Mouse (Mus musculus) adrenal gland, adult 8-10 months (tissue): ENCODE results near the gene Slf1. TPM values are rescaled to one million over a fixed set of nuclear protein-coding genes. Genes with fewer than 3 reads are reported as not detected.
"Not testable (repeated sequence)": the region's sequence is repeated elsewhere in the genome, so short reads cannot be mapped to it uniquely, and the experiment has no call there.

Experiments
- DNase-seq: peaks from one replicate; pipeline ENCODE4 v3.0.0; 2022
- total RNA-seq, 4 experiments: library from RNA; stranded (reverse); gene quantifications; 2 replicates each; pipeline ENCODE4 v1.2.4; 2022

The Slf1 gene
- 10 to 100 TPM; 10.3 to 12.1 (median 10.8) TPM for total RNA-seq

- peak; percentile 88 for DNase-seq
These were observed at the start of gene Slf1, which contains the start of gene 2210408I21Rik for GRCm38 (mm10) chr13:77134931-77135620. Gene Slf1 (minus strand): TSS chr13:77135473. Gene 2210408I21Rik (plus strand): TSS chr13:77135540.

GRCm38 (mm10) chr13:77177931-77178330 is 42.7 kb upstream of the Slf1 start:
- DNase-seq: peak; percentile 14

GRCm38 (mm10) chr13:77140890-77141289 is 5.6 kb upstream of the Slf1 start:
- DNase-seq: no peak

GRCm38 (mm10) chr13:77135621-77135981 is 328 bp upstream of the Slf1 start:
- no peak for DNase-seq

GRCm38 (mm10) chr13:77131132-77131531 is 4.1 kb downstream of the Slf1 start:
- no peak for DNase-seq

- DNase-seq: no peak
These were observed 7.0 kb downstream of the Slf1 start for GRCm38 (mm10) chr13:77128240-77128639.

GRCm38 (mm10) chr13:77125159-77125558 is 10.1 kb downstream of the Slf1 start:
- no peak for DNase-seq

- no peak for DNase-seq
These were observed 16.6 kb downstream of the Slf1 start for GRCm38 (mm10) chr13:77118695-77119094.

- DNase-seq: no peak
These were observed 27.5 kb downstream of the Slf1 start for GRCm38 (mm10) chr13:77107734-77108133.

- not testable (repeated sequence) for DNase-seq
These were observed 42.4 kb downstream of the Slf1 start for GRCm38 (mm10) chr13:77092876-77093275.

- no peak for DNase-seq
These were observed 63.2 kb downstream of the Slf1 start for GRCm38 (mm10) chr13:77072030-77072429.

GRCm38 (mm10) chr13:77068847-77069246 is 66.4 kb downstream of the Slf1 start:
- DNase-seq: no peak

GRCm38 (mm10) chr13:77063221-77063620 is 72.1 kb downstream of the Slf1 start:
- no peak for DNase-seq

GRCm38 (mm10) chr13:77049736-77050135 is 85.5 kb downstream of the Slf1 start:
- DNase-seq: peak; percentile 41

- no peak for DNase-seq
These were observed 86.8 kb downstream of the Slf1 start for GRCm38 (mm10) chr13:77048461-77048860.

- DNase-seq: no peak
These were observed 87.9 kb downstream of the Slf1 start for GRCm38 (mm10) chr13:77047179-77047931.

GRCm38 (mm10) chr13:77046416-77046815 is 88.9 kb downstream of the Slf1 start:
- no peak for DNase-seq

GRCm38 (mm10) chr13:77045375-77045774 is 89.9 kb downstream of the Slf1 start:
- no peak for DNase-seq

GRCm38 (mm10) chr13:77043375-77043774 is 91.9 kb downstream of the Slf1 start:
- DNase-seq: no peak

GRCm38 (mm10) chr13:77029594-77029993 is 105.7 kb downstream of the Slf1 start:
- DNase-seq: no peak

GRCm38 (mm10) chr13:77018851-77019250 is 116.4 kb downstream of the Slf1 start:
- DNase-seq: no peak

- no peak for DNase-seq
These were observed 131.6 kb downstream of the Slf1 start for GRCm38 (mm10) chr13:77003684-77004083.

GRCm38 (mm10) chr13:77002628-77003027 is 132.6 kb downstream of the Slf1 start:
- DNase-seq: no peak
